Mouse (Mus musculus): ENCODE results near the gene E030018B13Rik. TPM values are rescaled to one million over a fixed set of nuclear protein-coding genes. Genes with fewer than 3 reads are reported as not detected.

The E030018B13Rik gene
- polyA plus RNA-seq, 1 experiment, result not detected

DNA sequence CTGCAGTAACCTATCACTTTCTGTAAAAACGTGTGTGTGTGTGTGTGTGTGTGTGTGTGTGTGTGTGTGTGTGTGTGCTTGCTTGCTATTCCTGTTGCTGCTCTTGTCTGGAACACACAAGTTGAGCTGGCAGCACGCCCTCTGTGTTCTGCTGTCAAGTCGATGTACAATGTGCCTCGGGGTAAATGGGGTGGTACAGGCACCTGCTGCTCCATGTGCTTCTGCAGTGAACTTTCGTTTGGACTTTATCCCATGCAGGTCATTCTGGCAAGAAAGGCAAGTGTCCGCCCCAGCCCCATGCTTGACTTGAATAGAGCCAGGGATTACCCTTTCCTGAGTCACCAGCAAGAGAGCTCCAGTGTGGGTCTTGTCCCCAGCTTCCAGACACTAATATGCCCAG, 1.0 kb downstream of the E030018B13Rik start:
- Histone ChIP-seq H3K27ac (ENCODE audit: insufficient read depth, low read depth, low read length) (peak overlapping the region; percentile 91), H3K4me1 (ENCODE audit: control insufficient read depth, insufficient read depth, low read length) (peaks cover 83% of the 10 kb centered on the region)
- no peak for TF ChIP-seq POLR2A (IDR thresholded peaks at IDR 0.05; ENCODE audit: low read depth, low read length)
- TF ChIP-seq CTCF (conservative IDR thresholded peaks at IDR 0.05; ENCODE audit: insufficient read depth, insufficient read length, low read depth, low read length), result no peak

DNA sequence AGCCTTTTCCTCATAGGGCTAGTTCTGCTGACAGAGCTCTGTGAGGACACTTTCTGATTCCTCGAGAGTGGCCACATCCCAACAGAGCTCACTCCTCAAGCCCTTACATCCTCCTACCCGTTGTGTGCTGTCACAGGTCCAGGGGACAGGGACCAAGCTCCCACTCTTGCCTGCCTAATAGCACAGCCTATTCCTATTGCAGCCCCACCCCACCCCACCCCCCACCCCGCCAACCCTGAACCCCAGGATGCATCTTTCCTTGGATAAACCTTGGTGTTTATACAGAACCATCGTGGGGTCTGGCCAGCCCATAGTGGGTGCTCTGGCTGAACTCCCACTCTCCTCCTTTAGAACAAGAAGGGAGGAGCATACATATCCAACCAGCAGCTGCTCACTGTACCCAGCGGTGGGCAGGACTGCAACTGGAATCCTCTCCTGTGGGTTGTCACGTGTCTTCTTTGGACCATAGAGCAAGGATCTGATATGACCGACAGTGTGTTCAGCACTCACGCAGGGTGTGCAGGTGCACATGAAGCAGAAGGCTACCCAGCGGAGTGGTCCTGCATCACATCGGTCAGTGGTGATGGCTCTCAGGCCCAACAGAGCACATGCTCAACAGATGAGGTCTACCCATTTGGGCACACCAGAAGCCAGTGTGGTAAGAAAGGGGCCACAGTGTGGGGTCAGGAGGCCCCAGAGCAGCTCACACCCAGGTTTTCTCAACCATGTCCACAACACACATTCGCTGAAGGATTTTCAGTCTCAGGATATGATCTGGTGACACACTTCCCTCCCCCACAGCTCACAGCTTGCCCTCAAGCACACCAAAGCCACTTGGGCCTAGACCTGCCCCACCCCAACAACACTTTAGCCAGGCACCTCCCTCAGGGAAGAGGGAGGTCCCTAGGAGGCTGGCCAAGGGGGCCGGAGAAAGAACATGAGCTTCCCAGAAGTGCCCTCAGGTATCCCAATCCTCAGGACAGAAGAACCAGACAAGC, 2.4 kb downstream of the E030018B13Rik start:
- H3K4me3 ChIP-seq (ENCODE audit: insufficient read depth, low read depth, low read length), result no peak overlapping the region
- no peaks in the 10 kb centered on the region for H3K36me3 ChIP-seq (ENCODE audit: control insufficient read depth, insufficient read depth, low read length)
- peak overlapping the region; percentile 91 for H3K27ac ChIP-seq (ENCODE audit: insufficient read depth, low read depth, low read length)
- WGBS, result 59% methylated on average over 12 of the region's 12 CpGs
- peaks cover 78% of the 10 kb centered on the region for H3K4me1 ChIP-seq (ENCODE audit: control insufficient read depth, insufficient read depth, low read length)
- DNase-seq, result peak; percentile 66
- TF ChIP-seq CTCF (conservative IDR thresholded peaks at IDR 0.05; ENCODE audit: insufficient read depth, insufficient read length, low read depth, low read length) (no peak), POLR2A (IDR thresholded peaks at IDR 0.05; ENCODE audit: low read depth, low read length) (no peak)
- H3K27me3 ChIP-seq (replicated peaks; ENCODE audit: control insufficient read depth, insufficient read depth, low read length), result no peaks in the 10 kb centered on the region

More for the DNA sequence above, 1.0 kb downstream of the E030018B13Rik start:
- no peaks in the 10 kb centered on the region for H3K27me3 ChIP-seq (replicated peaks; ENCODE audit: control insufficient read depth, insufficient read depth, low read length)
- no peaks in the 10 kb centered on the region for H3K36me3 ChIP-seq (ENCODE audit: control insufficient read depth, insufficient read depth, low read length)
- DNase-seq, result peak; percentile 97
- H3K4me3 ChIP-seq (ENCODE audit: insufficient read depth, low read depth, low read length), result no peak overlapping the region
- WGBS, result 9% methylated on average over 6 of the region's 6 CpGs

DNA sequence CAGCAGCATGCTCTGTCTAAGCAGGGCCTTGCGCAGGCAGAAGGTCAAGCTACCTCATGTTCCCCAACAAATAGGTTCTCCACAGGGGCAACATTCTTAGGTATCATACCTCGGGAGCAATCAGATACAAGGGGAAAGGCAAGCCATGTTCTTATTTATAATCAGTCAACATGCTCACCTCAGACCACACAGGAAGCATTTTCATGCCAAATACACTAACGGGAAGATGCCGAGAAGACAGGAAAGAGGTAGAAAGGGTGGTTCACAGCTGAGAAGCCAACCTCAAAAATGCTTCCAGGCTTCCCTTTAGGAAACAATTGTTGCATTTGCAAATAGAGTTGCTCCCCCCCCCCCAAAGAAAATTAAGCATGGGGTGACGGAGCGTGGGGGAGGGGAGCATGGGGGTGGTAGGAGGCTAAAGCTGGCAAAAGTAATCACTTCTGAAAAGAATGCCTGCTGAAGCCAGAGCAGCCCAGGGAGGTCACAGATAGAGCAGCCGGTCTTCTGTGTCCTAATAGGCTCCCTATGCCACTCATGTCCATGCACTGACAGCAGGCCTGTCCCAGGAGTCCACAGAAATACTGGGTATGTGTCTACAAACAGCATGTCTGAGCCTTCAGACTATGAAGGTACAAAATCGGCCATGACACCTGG, 5.4 kb downstream of the E030018B13Rik start:
- Histone ChIP-seq H3K4me1 (ENCODE audit: control insufficient read depth, insufficient read depth, low read length) (peaks cover 63% of the 10 kb centered on the region), H3K27me3 (replicated peaks; ENCODE audit: control insufficient read depth, insufficient read depth, low read length) (no peaks in the 10 kb centered on the region), H3K27ac (ENCODE audit: insufficient read depth, low read depth, low read length) (peak overlapping the region; percentile 93), H3K4me3 (ENCODE audit: insufficient read depth, low read depth, low read length) (no peak overlapping the region), H3K36me3 (ENCODE audit: control insufficient read depth, insufficient read depth, low read length) (no peaks in the 10 kb centered on the region)
- DNase-seq, result no peak
- no peak for TF ChIP-seq POLR2A (IDR thresholded peaks at IDR 0.05; ENCODE audit: low read depth, low read length)
- no peak for TF ChIP-seq CTCF (conservative IDR thresholded peaks at IDR 0.05; ENCODE audit: insufficient read depth, insufficient read length, low read depth, low read length)
- WGBS, result 37% methylated on average over 8 of the region's 8 CpGs

DNA sequence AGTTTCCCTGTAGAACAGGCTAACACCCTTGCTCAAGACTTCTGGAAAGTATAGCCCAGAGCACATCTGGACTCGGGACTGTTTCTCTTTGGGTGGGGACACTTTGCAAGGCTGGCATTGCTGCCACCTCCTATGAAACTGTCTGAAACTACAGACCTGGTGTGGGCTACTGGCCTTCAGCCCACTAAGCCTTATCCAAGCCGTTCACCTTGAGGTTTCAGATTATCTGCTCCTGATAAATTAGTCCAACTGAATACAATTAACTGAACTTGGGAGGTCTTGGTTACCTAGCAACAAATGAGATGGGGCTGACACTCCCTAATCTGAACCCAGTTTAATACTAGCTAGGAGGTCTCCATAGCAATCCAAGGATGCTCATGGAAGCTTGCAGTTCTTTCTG, 5.9 kb downstream of the E030018B13Rik start:
- peaks cover 63% of the 10 kb centered on the region for H3K4me1 ChIP-seq (ENCODE audit: control insufficient read depth, insufficient read depth, low read length)
- no peak overlapping the region for H3K4me3 ChIP-seq (ENCODE audit: insufficient read depth, low read depth, low read length)
- no peaks in the 10 kb centered on the region for H3K27me3 ChIP-seq (replicated peaks; ENCODE audit: control insufficient read depth, insufficient read depth, low read length)
- peak overlapping the region; percentile 93 for H3K27ac ChIP-seq (ENCODE audit: insufficient read depth, low read depth, low read length)
- 53% methylated on average over 2 of the region's 2 CpGs for WGBS
- DNase-seq, result no peak
- no peaks in the 10 kb centered on the region for H3K36me3 ChIP-seq (ENCODE audit: control insufficient read depth, insufficient read depth, low read length)
- TF ChIP-seq CTCF (conservative IDR thresholded peaks at IDR 0.05; ENCODE audit: insufficient read depth, insufficient read length, low read depth, low read length), result no peak
- no peak for TF ChIP-seq POLR2A (IDR thresholded peaks at IDR 0.05; ENCODE audit: low read depth, low read length)

DNA sequence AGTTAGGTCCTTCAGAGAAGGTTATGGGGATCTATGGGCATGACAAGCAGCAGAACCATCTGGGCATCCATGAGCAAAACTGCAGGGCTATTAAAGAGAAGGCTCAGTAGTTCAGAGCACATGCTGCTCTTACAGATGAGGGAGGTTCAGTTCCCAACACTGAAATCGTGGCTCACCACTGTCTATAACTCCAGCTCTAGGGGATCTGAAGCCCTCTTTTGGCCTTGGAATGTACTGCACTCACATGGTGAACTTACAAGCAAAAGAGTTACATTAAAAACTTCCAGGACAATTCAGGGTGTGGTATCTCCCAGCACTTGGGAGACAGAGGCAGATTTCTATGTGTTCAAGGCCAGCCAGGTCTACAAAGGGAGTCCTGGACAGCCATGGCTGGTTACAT, 6.3 kb downstream of the E030018B13Rik start:
- peak overlapping the region; percentile 93; the same call in 1 of the 2 replicates for H3K27ac ChIP-seq (ENCODE audit: insufficient read depth, low read depth, low read length)
- TF ChIP-seq CTCF (conservative IDR thresholded peaks at IDR 0.05; ENCODE audit: insufficient read depth, insufficient read length, low read depth, low read length), result no peak
- no peak for TF ChIP-seq POLR2A (IDR thresholded peaks at IDR 0.05; ENCODE audit: low read depth, low read length)
- no peak overlapping the region for H3K4me3 ChIP-seq (ENCODE audit: insufficient read depth, low read depth, low read length)
- H3K4me1 ChIP-seq (ENCODE audit: control insufficient read depth, insufficient read depth, low read length), result peaks cover 64% of the 10 kb centered on the region
- H3K36me3 ChIP-seq (ENCODE audit: control insufficient read depth, insufficient read depth, low read length), result no peaks in the 10 kb centered on the region
- WGBS, result 100% methylated on average over 1 of the region's 1 CpGs
- H3K27me3 ChIP-seq (replicated peaks; ENCODE audit: control insufficient read depth, insufficient read depth, low read length), result no peaks in the 10 kb centered on the region
- DNase-seq, result no peak

DNA sequence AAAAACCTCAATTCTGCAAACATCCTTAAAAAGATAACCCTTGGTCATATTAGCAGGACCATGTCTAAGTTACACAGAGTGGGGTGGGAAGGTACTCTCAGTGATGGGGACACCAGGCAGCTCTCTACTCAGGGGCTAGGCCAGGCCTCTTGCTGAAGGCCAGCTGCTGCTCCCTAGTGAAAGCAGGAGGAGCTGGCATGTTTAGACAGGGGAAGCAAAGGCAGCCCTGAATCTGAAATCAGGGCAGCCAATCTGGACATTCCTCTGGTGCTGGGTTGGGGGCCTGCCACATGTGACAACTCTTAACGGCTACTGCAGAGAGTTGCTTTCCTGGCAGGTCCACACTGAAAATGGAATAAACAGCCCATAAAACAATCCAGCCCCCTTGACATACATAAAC, 7.5 kb downstream of the E030018B13Rik start:
- no peak; the same call in 1 of the 2 replicates for TF ChIP-seq CTCF (conservative IDR thresholded peaks at IDR 0.05; ENCODE audit: insufficient read depth, insufficient read length, low read depth, low read length)
- TF ChIP-seq POLR2A (IDR thresholded peaks at IDR 0.05; ENCODE audit: low read depth, low read length), result no peak
- Histone ChIP-seq H3K27ac (ENCODE audit: insufficient read depth, low read depth, low read length) (peak overlapping the region; percentile 93), H3K4me1 (ENCODE audit: control insufficient read depth, insufficient read depth, low read length) (peaks cover 58% of the 10 kb centered on the region), H3K4me3 (ENCODE audit: insufficient read depth, low read depth, low read length) (no peak overlapping the region; the same call in 1 of the 2 replicates), H3K36me3 (ENCODE audit: control insufficient read depth, insufficient read depth, low read length) (no peaks in the 10 kb centered on the region), H3K27me3 (replicated peaks; ENCODE audit: control insufficient read depth, insufficient read depth, low read length) (no peaks in the 10 kb centered on the region)
- WGBS, result 20% methylated on average over 1 of the region's 1 CpGs
- DNase-seq, result peak; percentile 24
